Mouse (Mus musculus): ENCODE measurements around the gene Aloxe3.

Aloxe3 gene

DNA sequence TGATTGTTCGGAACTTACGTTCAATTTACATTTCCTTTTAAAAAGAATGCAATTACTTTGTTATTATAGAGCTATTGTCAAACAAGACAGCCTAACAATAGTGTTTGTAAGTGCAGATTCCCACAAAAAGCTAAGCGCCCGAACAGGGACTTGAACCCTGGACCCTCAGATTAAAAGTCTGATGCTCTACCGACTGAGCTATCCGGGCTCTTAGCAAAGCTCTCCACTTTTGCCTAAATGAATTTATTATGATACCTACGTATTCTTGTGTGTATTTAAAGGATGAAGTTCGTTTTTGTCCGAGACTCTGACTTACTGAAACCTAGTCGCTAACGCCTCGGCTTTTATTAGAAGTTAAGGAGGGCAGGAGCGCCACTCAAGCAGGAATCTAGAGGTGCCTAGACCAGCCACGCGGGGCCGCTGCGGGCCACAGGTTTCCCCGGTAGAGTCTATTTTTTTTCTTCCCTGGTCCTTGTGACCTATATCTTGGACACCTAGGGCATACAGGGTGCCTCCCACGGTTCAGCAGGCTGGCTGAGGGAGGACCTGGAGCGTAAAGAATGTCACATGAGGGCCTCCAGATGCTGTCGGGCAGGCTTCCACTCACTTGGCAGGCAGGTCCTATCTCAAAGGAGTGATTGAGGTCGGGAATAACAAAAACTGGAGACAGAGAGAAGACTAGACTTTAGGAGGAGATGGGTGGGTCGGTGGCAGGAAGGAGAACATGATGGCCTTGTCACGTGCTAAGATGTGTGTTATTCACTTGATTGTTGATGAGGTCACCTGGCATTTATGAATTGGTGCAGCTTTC lies 450 bp upstream of the Aloxe3 start:
- peak; percentile 61 to 80 for DNase-seq

DNA sequence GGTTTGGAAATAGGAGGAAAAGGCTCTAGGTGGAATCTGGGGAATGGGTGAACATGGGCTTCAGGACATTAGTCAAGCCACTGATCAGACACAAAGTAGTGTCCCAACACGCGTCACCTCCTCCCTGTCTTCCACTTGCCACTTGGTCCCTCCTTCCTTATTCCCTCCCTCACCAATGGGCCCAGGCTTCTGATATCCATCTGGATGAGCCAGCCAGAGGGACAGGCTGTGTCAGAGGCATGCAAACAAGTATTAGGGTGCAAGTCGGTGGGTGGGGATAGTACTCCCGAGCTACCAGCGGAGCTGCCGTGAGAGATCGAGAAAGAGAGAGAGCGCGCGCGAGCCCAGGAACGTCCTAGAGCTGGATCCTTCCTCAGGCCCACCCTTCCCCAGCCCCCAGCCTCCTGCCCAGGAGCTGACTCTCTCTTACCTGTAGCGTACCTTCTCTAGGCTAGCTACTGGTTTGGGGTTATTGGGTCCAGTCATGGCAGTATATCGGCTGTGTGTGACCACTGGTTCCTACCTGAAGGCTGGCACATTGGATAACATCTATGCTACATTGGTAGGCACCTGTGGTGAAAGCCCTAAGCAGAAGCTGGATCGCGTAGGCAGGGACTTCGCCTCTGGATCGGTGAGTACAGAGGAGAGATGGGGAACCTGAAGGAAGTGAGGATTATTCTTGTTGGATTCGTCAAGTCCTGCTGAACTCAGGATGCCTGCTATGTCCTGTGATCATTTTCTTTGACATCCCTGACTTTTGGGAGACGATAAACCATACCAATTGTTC lies 416 bp downstream of the Aloxe3 start:
- no peak for DNase-seq

DNA sequence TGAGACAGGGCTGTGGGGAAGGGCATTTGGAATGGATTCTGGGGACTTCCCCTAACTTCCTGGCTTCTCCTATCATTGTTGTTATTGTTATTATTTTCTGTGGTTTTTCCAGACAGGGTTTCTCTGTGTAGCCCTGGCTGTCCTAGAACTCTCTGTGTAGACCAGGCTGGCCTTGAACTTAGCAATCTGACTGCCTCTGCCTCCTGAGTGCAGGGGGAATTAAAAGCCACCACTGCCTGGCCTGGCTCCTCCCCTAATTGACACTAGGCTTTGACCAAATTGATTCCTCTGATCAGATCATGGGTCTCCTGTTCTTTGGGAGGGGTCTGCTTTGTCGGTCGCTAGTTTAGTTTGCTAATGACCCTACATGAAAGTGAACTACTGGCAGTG lies 1.0 kb downstream of the Aloxe3 start:
- no peak for DNase-seq

DNA sequence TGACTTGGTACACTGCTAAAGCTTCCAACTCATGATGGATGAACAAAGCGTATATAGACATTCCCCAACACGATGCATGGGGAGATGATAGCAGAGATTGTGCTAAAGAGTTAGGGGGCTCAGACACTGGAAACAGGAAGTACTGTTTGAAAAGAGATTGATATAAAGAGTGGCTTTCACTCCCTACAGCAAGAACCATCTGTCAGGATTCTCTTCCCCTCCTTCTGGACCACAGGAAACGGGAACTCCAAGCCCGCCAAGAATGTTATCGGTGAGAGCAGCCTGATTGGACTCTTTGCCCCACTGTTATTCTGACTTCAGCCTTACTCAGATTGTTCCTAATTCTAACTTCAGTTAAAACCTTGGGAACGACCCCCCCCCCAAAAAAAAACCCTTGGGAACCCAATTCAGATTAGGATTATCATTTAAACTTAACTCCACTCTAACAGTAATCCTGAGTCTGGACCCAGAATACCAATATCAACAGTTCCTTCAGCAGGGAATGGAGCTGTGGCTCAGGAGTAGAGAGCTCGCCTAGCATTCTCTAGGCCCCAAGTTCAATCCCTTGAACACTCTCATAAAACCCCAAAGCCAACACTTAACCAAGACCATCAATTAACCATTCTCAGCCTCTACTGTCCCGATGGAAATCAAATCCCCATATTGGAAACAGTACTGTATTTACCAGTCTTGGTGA lies 2.9 kb downstream of the Aloxe3 start:
- no peak for DNase-seq

DNA sequence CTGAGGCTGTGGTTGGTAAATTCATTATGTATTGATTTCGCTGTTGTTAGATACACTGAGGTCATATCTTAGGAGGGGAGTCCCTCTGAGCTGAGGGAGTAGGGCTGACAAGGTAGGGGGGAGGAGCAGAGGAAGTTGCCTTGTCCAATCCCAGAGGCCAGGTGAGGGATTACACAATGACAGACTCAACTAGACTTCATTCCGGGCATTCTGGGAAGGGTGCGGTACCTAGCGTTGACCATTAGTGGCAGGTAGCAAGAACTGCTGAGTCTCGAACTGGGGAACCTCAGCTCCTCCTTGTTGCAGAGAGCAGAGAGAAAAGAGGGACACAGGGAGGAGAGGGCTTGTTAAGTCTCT lies 7.8 kb downstream of the Aloxe3 start:
- no peak for DNase-seq

DNA sequence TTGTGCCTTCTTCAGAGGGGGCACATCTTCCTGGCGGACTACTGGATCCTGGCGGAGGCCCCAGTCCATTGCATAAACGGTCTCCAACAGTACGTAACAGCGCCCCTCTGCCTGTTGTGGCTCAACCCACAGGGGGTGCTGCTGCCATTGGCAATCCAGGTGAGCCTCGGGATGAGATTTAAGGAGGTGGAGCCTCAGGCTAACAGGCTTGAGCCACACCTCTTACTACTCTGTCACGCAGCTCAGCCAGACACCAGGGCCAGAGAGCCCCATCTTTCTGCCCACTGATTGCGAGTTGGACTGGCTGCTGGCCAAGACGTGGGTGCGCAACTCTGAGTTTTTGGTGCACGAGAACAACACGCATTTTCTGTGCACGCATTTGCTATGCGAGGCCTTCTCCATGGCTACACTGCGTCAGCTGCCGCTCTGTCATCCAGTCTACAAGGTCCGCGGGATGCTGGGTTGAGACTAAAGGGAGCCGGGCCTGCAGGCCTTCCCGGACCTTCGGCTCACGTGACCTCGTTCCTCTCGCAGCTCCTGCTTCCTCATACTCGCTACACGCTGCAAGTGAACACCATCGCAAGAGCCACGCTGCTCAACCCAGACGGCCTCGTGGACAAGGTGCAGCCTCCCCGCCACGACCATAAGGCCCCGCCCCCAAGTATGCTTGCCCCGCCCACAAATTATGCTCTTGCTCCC lies 8.4 kb downstream of the Aloxe3 start:
- DNase-seq = peak in 1 of 2 experiments; percentile 49

DNA sequence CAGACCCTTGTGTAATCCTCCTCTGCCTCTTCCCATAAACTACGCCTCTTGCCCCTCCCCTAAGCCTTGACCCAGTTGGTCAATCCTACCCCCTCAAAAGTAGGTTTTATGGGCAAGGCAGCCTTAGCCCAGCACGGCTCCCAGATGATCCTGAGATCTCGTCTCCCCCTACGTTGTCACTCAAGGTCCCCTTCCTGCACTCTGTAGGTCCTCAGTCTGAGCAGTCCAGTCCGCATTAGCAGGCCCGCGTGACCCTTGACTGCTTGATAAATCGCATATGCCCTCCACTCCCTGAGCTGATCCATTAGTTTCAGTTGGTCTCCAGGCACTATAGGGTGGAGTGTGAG lies 8.9 kb downstream of the Aloxe3 start:
- no peak for DNase-seq

DNA sequence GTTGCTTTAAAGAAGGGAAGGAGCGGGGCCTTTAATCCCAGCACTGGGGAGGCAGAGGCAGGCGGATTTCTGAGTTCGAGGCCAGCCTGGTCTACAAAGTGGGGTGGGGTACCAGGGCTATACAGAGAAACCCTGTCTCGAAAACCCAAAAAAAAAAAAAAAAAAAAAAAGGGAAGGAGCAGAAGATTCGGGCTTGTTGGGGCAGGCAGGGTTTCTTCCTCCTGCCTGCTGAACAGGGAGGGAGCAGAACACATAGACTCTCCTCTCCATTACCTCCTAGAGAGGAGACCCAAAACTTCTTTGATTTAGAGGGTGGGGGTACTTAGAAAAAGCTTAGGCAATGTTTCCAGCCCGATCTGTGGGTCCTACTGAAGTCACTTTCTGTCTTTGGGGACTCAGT lies 9.7 kb downstream of the Aloxe3 start:
- DNase-seq = no peak

DNA sequence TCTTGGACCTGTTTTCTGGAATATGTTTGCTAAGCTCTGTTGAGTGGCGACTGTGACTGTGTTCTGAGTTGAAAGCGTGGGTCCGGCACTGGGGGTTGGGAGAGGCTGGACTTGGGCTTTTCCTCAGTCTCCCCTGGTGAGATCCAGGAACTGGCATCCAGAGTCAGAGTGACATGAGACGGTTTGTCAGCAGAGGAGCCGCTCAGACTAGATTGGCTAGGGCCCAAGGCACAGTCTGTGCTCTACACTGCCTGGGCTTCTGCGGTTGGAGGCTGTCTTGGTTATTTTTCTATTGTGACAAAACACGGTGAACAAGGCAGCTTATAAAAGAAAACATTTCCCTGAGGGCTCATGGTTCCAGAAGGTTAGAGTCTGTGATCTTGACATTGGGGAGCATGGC lies 21.9 kb downstream of the Aloxe3 start:
- no peak for DNase-seq

DNA sequence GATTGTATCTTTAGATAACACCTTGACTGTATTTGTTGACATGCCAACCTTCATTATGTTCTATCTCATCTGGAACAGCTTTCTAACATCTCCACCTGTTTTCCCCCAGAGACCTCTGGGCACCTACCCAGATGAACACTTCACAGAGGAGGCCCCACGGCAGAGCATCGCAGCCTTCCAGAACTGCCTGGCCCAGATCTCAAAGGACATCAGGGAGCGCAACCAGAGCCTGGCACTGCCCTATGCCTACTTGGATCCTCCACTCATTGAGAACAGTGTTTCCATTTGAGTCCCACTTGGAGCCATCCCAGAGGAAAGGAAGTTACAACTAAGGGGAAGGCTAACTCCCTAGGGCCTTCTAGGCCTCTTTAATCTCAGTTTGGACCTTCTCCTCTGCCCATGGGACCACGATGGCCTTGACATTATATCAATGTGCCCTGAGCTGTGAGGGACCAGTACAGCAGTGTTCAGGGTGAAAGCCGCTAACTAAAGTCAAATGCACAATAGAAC lies 22.8 kb downstream of the Aloxe3 start:
- DNase-seq = no peak

DNA sequence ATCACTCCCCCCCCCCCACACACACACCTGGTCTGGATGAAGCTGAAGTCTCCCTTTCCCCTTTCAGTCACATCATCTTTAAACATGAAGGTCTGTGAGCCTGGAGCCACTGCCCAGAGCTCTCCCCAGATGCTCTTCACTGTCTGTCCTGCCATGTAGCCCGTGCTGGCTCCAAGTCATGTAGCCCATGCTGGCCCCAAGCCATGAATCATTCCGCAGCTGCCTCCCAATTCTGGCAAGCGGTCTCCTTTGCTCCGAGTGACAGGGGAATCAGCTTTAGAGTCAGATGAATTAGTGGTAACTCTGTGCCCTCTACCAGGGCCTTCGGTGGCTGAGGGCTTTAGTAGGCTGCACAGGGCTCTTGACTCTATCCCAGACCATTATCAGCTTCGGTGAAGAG lies 24.0 kb downstream of the Aloxe3 start:
- no peak for DNase-seq

DNA sequence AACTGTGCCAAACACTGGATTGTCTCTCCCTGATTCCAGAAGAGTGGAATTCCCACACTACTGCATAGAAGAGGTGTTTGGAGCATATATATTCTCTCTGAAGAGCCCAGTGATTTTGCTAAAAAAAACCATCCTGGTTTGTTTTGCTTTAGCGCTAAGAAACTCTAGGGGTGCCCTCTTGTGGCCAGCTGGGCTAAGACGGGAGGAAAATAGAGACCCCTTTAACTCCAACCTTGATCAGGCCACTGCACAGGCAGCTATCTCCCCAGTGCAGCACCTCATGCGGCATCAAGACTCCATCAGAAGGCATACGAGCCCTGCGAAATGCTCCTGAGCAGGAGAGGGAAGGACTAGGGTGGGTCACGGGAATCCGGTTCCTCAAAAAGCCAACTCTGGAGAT lies 24.7 kb downstream of the Aloxe3 start:
- peak; percentile 17 to 44 for DNase-seq

DNA sequence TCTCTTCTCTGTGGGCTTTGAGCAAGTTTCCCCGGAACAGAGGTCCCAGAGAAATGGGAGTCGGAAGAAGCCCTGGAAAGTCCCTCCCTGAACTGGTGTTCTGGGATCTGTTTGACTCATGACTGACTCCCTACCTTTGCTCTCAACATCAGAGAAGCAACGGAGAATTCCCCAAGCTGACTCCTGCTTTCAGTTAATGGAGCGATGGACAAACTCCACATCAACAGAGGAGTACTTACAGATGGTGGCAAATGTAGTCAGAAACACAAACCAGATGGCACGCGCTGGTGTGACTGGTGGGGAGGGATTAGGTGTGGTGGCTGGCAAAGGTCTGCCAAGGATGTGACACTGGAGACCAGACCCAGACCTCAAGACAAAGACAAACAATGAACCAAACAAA lies 25.3 kb downstream of the Aloxe3 start:
- no peak for DNase-seq

DNA sequence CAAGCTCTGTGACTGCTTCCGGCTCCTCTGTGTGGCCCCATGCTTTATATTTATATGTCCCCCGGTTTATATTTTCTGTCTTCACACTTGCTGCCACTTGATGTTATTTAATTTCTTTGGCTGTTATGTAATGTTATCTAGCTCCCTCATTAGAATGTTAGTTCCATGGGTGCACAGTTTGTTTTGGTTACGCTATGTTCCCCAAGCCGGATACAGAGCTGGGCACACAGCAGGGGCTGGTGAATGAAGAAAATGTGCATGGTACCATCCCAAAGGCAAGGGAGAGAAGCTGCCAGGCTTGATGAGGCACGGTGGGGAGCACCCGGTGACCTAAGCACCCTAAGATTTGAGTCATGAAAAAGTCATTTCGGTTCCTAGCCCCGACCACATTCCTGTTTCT lies 28.1 kb downstream of the Aloxe3 start:
- DNase-seq = no peak

DNA sequence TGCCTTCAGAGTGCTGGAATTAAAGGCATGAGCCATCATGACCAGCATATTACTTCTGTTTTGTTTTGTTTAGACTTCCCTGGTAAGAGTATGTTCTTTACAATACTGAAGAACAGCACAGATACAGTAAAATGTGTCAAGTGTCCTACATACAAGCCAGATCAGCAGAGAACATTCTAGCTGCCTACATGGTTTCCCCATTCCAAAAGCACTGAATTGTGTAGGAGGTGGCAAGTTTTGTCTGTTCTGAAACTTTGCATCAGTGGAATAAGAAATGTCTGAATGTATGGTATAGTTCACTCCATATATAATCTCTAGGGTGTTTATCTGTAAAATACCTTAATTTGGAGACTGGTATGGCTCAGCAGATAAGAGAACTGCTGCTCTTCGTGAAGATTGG lies 29.7 kb downstream of the Aloxe3 start:
- no peak for DNase-seq

DNA sequence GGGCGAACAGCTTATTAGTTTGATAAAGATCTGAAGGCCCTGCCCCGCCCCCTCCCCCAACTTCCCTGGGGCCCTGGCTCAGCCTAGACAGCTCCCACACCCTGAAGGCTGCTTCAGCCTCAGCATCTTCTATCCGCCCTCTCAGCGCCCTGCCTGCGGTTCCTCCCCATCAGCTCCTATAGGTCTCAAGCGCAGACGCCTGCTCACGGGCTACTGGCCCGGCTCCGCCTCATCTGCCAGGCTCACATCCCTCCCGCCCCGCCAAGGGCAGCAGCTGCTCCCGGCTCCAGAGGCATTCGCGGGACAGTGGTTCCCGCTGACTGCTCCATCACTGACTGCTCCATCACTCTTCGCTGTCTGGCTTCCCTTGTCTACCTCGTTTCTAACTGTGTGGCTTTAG lies 31.1 kb downstream of the Aloxe3 start, which contains the start of gene Alox12b:
Gene Alox12b, plus strand, starts transcription at position 190 of the 400 bp plus-strand sequence.
- no peak for DNase-seq

DNA sequence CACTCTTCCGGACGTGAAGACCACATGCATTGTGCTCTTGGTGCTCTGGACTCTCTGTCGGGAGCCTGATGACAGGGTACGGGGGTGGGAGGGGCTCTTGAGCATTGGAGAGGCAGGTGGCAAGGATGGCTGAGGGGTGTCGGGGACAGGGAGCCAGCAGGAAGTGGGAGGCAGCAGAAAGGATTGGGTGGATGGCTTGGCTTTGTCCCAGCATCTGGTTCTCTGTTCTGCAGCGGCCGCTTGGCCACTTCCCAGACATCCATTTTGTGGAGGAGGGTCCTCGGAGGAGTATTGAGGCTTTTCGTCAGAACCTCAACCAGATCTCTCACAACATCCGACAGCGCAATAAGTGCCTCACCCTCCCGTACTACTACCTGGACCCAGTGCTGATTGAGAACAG lies 43.6 kb downstream of the Aloxe3 start:
- no peak for DNase-seq

DNA sequence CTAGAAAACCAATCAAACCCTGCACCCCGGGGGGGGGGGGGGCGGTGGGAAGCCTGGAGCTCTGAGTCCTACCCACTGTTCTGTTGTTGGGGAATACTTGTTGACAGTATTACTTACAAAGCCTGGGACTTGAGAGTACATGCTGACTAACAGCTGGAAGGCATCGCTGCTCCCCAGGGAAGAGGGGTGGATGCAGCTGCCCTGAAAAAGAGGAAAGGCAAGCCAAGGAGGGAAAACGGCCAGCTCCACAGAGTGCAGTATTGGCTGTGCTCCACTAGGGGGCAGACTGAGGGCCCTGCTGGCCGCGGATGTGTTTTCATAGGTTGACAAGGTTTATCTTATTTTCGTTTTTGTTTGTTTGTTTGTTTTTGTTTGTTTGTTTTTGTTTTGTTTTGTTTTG lies 45.9 kb downstream of the Aloxe3 start:
- peak in 1 of 2 experiments; percentile 10 for DNase-seq

DNA sequence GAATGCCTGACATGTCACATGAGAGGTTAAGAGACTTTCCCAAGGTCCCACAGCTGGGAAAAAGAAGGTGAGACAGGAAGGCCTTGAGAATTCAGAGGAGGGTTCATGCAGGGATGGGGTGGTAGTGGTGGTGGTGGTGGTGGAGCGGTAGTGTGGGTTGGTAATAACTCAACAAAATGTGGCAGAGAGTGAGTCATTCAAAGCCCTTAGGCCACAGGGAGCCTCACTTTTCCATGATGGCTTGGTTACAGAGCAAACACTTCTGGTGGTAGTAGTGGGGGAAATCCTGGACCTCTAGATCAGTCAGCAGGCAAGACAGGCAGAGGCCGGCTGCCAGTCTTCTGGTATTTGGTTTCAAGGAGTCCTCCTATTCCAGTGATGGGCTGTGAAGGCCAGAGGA lies 46.9 kb downstream of the Aloxe3 start:
- no peak for DNase-seq

DNA sequence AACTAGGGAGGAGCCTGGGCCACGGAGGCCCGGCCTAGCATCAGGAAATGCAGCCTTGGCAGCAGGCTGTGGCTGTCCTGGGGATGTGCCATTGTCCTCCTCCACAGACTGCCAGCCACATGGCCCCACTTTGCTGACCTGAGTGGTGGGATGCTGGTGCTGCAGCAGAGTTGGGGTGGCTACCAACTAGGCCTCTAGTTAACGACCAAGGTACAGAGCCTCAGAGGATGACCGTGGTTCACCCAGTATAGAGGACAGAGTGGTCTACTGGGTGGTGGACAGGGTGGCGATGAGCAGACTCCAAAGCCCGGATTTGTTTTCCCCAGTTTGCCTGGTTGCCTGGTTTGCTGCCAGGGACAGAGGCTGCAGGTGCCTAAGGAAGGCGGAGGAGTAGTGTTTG lies 49.0 kb downstream of the Aloxe3 start:
- no peak for DNase-seq

DNA sequence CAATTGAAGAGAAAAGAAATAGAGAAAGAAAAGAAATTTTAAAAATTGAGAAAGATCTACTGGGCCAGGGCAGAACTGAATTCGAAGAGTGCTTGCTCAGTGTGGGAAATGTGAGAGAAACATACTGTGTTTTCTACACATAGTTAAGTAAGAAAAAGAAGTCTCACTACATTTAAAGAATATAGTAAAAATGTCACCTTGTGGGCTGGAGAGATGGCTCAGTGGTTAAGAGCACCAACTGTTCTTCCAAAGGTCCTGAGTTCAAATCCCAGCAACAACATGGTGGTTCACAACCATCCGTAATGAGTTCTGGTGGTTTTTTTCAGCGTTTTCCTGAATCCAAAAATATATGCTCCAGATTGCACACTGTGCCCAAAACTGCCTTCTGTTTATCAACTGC lies 52.8 kb downstream of the Aloxe3 start:
- DNase-seq = no peak

DNA sequence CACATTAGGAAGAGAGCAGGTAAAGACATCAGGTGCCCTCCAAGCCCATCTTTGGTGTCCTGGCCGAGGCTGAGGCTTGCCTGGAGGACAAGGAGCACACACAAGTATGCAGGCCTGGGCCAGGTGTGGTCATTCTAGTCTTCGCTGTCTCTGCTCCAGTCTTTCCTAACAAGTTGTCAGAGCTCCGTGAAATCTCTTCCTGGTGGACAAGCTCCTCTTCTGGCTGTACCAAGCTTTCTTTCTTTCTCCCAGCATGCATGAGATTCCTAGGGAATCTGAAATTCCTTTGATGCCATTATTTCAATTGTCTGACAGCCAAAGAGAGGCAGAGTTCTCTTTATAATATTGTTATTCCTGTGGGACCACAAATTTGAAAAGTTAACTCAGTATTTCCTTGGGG lies 53.8 kb downstream of the Aloxe3 start:
- no peak for DNase-seq

DNA sequence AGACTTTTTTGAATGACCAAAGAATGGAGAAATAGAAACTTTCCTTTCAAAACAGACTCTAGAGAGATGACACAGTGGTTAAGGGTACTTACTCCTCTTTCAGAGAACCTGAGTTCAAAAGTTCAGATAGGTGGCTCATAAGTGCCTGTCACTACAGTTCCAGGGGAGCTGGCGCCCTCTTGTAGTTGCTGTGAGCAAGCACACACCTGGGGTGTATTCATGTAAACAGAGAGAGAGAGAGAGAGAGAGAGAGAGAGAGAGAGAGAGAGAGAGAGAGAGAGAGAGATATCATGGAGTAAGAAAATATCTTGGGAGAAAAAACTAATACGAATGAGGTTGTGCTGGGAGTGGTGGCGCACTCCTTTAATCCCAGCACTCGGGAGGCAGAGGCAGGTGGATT lies 54.4 kb downstream of the Aloxe3 start:
- no peak for DNase-seq
